Mouse (Mus musculus): ENCODE data around the gene Msl1.

The Msl1 gene

GRCm38 (mm10) chr11:98839402-98839801, 44.1 kb downstream of the Msl1 start:
- in situ Hi-C loops (cut with MboI): no loop called here

- in situ Hi-C loops (cut with MboI): no loop called here
Observed at GRCm38 (mm10) chr11:98839897-98840296, 44.6 kb downstream of the Msl1 start.

- in situ Hi-C loops (cut with MboI): no loop called here
Observed at GRCm38 (mm10) chr11:98846016-98846415, 50.7 kb downstream of the Msl1 start.

- in situ Hi-C loops (cut with MboI): no loop called here
Observed at GRCm38 (mm10) chr11:98846865-98847604, 51.7 kb downstream of the Msl1 start.

GRCm38 (mm10) chr11:98849196-98849894, 54.0 kb downstream of the Msl1 start:
- in situ Hi-C loops (cut with MboI): no loop called here

- in situ Hi-C loops (cut with MboI): no loop called here
Observed at GRCm38 (mm10) chr11:98850100-98851093, 55.1 kb downstream of the Msl1 start.

GRCm38 (mm10) chr11:98854116-98854515, 58.8 kb downstream of the Msl1 start:
- in situ Hi-C loops (cut with MboI): no loop called here

GRCm38 (mm10) chr11:98854659-98855058, 59.3 kb downstream of the Msl1 start:
- in situ Hi-C loops (cut with MboI): no loop called here

Measured in mature B cell (primary cell).